Comparison of ENCODE assay signal across 25 mouse cellular contexts in the genomic region with DNA sequence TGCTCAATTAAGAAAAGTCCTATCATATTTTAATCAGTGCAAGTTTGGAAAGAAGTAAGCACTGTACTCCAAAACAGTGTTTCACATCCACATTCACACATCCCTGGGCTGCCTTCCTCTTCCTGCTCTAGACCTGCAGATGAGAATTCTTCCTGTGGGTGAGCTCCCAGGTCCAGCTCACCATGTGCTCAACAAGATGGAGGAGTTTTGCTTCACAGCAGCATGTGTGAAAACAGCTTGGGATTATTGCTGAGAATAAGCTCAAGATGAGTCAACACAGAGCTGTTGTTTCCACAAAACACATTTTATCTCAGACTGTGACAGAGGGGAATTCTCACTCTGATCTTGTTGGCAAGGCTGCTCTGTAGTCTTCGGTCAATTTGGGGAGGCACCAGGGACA.
DNase-seq lines count a peak whose midpoint lies in the region; ATAC-seq and TF ChIP-seq lines count a peak whose summit lies in the region.
"Had no signal": no experiment of that assay in that cellular context is flagged by ENCODE, and none has a peak within 500 bp of the region (broad histone marks: within the 10 kb centered on the region; RNA-seq: fewer than 3 reads in every experiment).

No protein-coding gene starts in this region.

- TF ChIP-seq POLR2A in CH12.LX (IDR thresholded peaks at IDR 0.05; ENCODE audit: low read depth, low read length) = no peak

- no peaks in the 10 kb centered on the region for H3K9me3 ChIP-seq in forebrain, postnatal 0 days (ENCODE audit: low read length)
- H3K9me3 ChIP-seq in forebrain, embryonic 12.5 days = no peaks in the 10 kb centered on the region
- H3K9me3 ChIP-seq in CH12.LX (replicated peaks; ENCODE audit: low read length) = no peaks in the 10 kb centered on the region
- no peaks in the 10 kb centered on the region for H3K9me3 ChIP-seq in liver, postnatal 0 days (ENCODE audit: low read length)
- H3K9me3 ChIP-seq: megakaryocyte, embryonic 14.5 days; neural tube, embryonic 13.5 days had no signal

- DNase-seq in forebrain, postnatal 0 days = peak; percentile 32
- DNase-seq in CH12.LX (ENCODE audit: extremely low read depth) = peak; percentile 1
- peak; percentile 9 for DNase-seq in layer of hippocampus, postnatal 14 days (ENCODE audit: low spot score in 2 of 2)
- peak; percentile 22 to 23 for DNase-seq in left cerebral cortex, postnatal 36 days (ENCODE audit: low spot score in 2 of 2)
- no peak for DNase-seq in lung, postnatal 25 days (ENCODE audit: low spot score)
- DNase-seq in liver, postnatal 0 days = no peak
- no peak for DNase-seq in gastrocnemius, adult 2 months
- DNase-seq: adrenal gland, postnatal 10 days; cerebellum, adult 18-20 months; cerebellum, postnatal 25 days; embryo, embryonic 11 days; gastrocnemius, postnatal 36 days; heart, postnatal 10 days; kidney, adult 8-10 months; kidney, postnatal 25 days; liver; lung, postnatal 14 days; midbrain, embryonic 14.5 days; thymus, postnatal 36 days had no signal

- dilution Hi-C loops in CH12.LX (cut with MboI; ENCODE audit: extremely low pct_ligation_motif_present, extremely low pct_unique_long_range_greater_than_20kb, low sequenced_read_pairs) = no loop called here

- H3K79me2 ChIP-seq in CH12.LX (replicated peaks; ENCODE audit: control insufficient read depth, extremely low read depth, insufficient read depth, poor library complexity, severe bottlenecking) = no peaks in the 10 kb centered on the region

- no peak for TF ChIP-seq CTCF in forebrain, postnatal 0 days (IDR thresholded peaks at IDR 0.05; ENCODE audit: low read depth)
- no peak for TF ChIP-seq CTCF in CH12.LX (conservative IDR thresholded peaks at IDR 0.05 in 1 of 2, IDR thresholded peaks at IDR 0.05 in 1 of 2; ENCODE audit: low read depth in 2 of 2, low read length in 2 of 2)
- TF ChIP-seq CTCF in liver, postnatal 0 days (IDR thresholded peaks at IDR 0.05; ENCODE audit: low read depth) = no peak
- TF ChIP-seq CTCF in gastrocnemius, adult 2 months (IDR thresholded peaks at IDR 0.05) = no peak

- H3K27me3 ChIP-seq in forebrain, postnatal 0 days (ENCODE audit: insufficient read depth, low read length) = no peaks in the 10 kb centered on the region
- H3K27me3 ChIP-seq in forebrain, embryonic 12.5 days = no peaks in the 10 kb centered on the region
- no peaks in the 10 kb centered on the region for H3K27me3 ChIP-seq in CH12.LX (replicated peaks)
- H3K27me3 ChIP-seq in liver, postnatal 0 days (ENCODE audit: insufficient read depth, low read length) = no peaks in the 10 kb centered on the region
- H3K27me3 ChIP-seq: hindbrain, embryonic 12.5 days; megakaryocyte, embryonic 14.5 days; neural tube, embryonic 13.5 days had no signal

- no peak overlapping the region for H3K27ac ChIP-seq in forebrain, postnatal 0 days (ENCODE audit: low read depth, low read length)
- H3K27ac ChIP-seq in forebrain, embryonic 12.5 days = no peak overlapping the region
- H3K27ac ChIP-seq in CH12.LX (ENCODE audit: insufficient read depth, low read depth) = no peak overlapping the region
- no peak overlapping the region for H3K27ac ChIP-seq in liver, postnatal 0 days (ENCODE audit: low read depth)
- H3K27ac ChIP-seq in gastrocnemius, adult 2 months = no peak overlapping the region
- H3K27ac ChIP-seq: hindbrain, embryonic 12.5 days; neural tube, embryonic 13.5 days had no signal

- peak; percentile 42 for ATAC-seq in forebrain, postnatal 0 days
- ATAC-seq in forebrain, embryonic 12.5 days (ENCODE audit: low FRiP score) = no peak
- ATAC-seq in liver, postnatal 0 days = no peak
- ATAC-seq: activated CD4-positive, CD25-positive, alpha-beta regulatory T cell, adult 4 months had no signal

- 64% methylated on average over 1 of the region's 1 CpGs for whole genome bisulfite sequencing in forebrain, postnatal 0 days
- WGBS in forebrain, embryonic 12.5 days = 100% methylated on average over 1 of the region's 1 CpGs
- 80% methylated on average over 1 of the region's 1 CpGs for WGBS in liver, postnatal 0 days (ENCODE audit: insufficient replicate concordance)

- H3K9ac ChIP-seq in forebrain, postnatal 0 days = no peak overlapping the region
- no peak overlapping the region for H3K9ac ChIP-seq in forebrain, embryonic 12.5 days
- H3K9ac ChIP-seq in CH12.LX (ENCODE audit: insufficient read depth, low read depth) = no peak overlapping the region
- no peak overlapping the region for H3K9ac ChIP-seq in liver, postnatal 0 days (replicated peaks)
- H3K9ac ChIP-seq: hindbrain, embryonic 12.5 days; neural tube, embryonic 13.5 days had no signal

- H3K36me3 ChIP-seq in forebrain, postnatal 0 days (ENCODE audit: insufficient read depth) = no peaks in the 10 kb centered on the region
- H3K36me3 ChIP-seq in forebrain, embryonic 12.5 days (replicated peaks) = no peaks in the 10 kb centered on the region
- no peaks in the 10 kb centered on the region for H3K36me3 ChIP-seq in CH12.LX (replicated peaks in 1 of 2; ENCODE audit: control insufficient read depth in 1 of 2, insufficient read depth in 1 of 2, low read length in 1 of 2)
- no peaks in the 10 kb centered on the region for H3K36me3 ChIP-seq in liver, postnatal 0 days (replicated peaks; ENCODE audit: insufficient read depth, low read length)
- H3K36me3 ChIP-seq: hindbrain, embryonic 12.5 days; neural tube, embryonic 13.5 days had no signal

- in situ Hi-C loops in CH12.LX (cut with MboI; ENCODE audit: low pct_ligation_motif_present, low pct_unique_long_range_greater_than_20kb, low sequenced_read_pairs) = no loop called here

- H3K4me2 ChIP-seq in forebrain, postnatal 0 days (ENCODE audit: low read depth) = no peak overlapping the region
- no peak overlapping the region for H3K4me2 ChIP-seq in forebrain, embryonic 12.5 days
- no peak overlapping the region for H3K4me2 ChIP-seq in CH12.LX (ENCODE audit: insufficient read depth, low read depth, poor library complexity, severe bottlenecking)
- no peak overlapping the region for H3K4me2 ChIP-seq in liver, postnatal 0 days (ENCODE audit: low read depth, low read length)
- H3K4me2 ChIP-seq: heart, embryonic 11.5 days; hindbrain, embryonic 12.5 days; neural tube, embryonic 13.5 days had no signal

- H3K4me1 ChIP-seq in forebrain, postnatal 0 days (ENCODE audit: insufficient read depth) = no peaks in the 10 kb centered on the region
- no peaks in the 10 kb centered on the region for H3K4me1 ChIP-seq in forebrain, embryonic 12.5 days
- no peaks in the 10 kb centered on the region for H3K4me1 ChIP-seq in CH12.LX (ENCODE audit: control insufficient read depth in 1 of 2, insufficient read depth in 2 of 2)
- H3K4me1 ChIP-seq in liver, postnatal 0 days (ENCODE audit: insufficient read depth) = no peaks in the 10 kb centered on the region
- H3K4me1 ChIP-seq: hindbrain, embryonic 12.5 days; megakaryocyte, embryonic 14.5 days; neural tube, embryonic 13.5 days had no signal

- no peak for TF ChIP-seq RAD21 in CH12.LX (IDR thresholded peaks at IDR 0.05; ENCODE audit: low read depth, low read length)

- intact Hi-C loops in left cerebral cortex, postnatal 36 days (cut with DNase I) = no loop called here
- intact Hi-C loops in gastrocnemius, adult 2 months (cut with DNase I) = no loop called here

- no peak overlapping the region for H3K4me3 ChIP-seq in forebrain, postnatal 0 days (ENCODE audit: low read depth, low read length)
- no peak overlapping the region for H3K4me3 ChIP-seq in forebrain, embryonic 12.5 days (replicated peaks)
- no peak overlapping the region for H3K4me3 ChIP-seq in CH12.LX (replicated peaks in 1 of 3; ENCODE audit: low read depth in 2 of 3, low read length in 2 of 3, poor library complexity in 1 of 3)
- no peak overlapping the region for H3K4me3 ChIP-seq in liver, postnatal 0 days (ENCODE audit: low read depth, low read length)
- no peak overlapping the region for H3K4me3 ChIP-seq in gastrocnemius, adult 2 months
- H3K4me3 ChIP-seq: hindbrain, embryonic 12.5 days; megakaryocyte, embryonic 14.5 days; neural tube, embryonic 13.5 days had no signal

- TF ChIP-seq EP300 in CH12.LX (IDR thresholded peaks at IDR 0.05; ENCODE audit: low read length) = no peak
- TF ChIP-seq EP300 in liver, postnatal 0 days (IDR thresholded peaks at IDR 0.05; ENCODE audit: low read depth) = no peak

TF ChIP-seq in CH12.LX, 34 proteins besides CTCF, POLR2A, EP300 and RAD21:
- no peak for TF ChIP-seq MAZ (IDR thresholded peaks at IDR 0.05; ENCODE audit: low read depth, low read length)
- TF ChIP-seq E2F4 (IDR thresholded peaks at IDR 0.05; ENCODE audit: insufficient replicate concordance, low read depth, low read length) = no peak
- no peak for TF ChIP-seq ETS1 (conservative IDR thresholded peaks at IDR 0.05; ENCODE audit: low read depth, low read length)
- TF ChIP-seq SMC3 (IDR thresholded peaks at IDR 0.05; ENCODE audit: low read depth, low read length) = no peak
- no peak for TF ChIP-seq GABPA (IDR thresholded peaks at IDR 0.05; ENCODE audit: insufficient replicate concordance, low read depth, low read length)
- TF ChIP-seq MAX (IDR thresholded peaks at IDR 0.05; ENCODE audit: low read length) = no peak
- no peak for TF ChIP-seq ZKSCAN1 (IDR thresholded peaks at IDR 0.05; ENCODE audit: borderline replicate concordance, low read depth, low read length)
- TF ChIP-seq NRF1 (IDR thresholded peaks at IDR 0.05; ENCODE audit: low read depth, low read length) = no peak

Comparison
In these comparisons a context has a peak if more than half of its experiments do, and no peak if none do; other contexts are left out.
1. DNase-seq: peak in forebrain, postnatal 0 days (single experiment), CH12.LX (single experiment), layer of hippocampus, postnatal 14 days (2 of 2) and left cerebral cortex, postnatal 36 days (2 of 2); none in lung, postnatal 25 days (single experiment), liver, postnatal 0 days (single experiment) and gastrocnemius, adult 2 months (single experiment).